Mouse (Mus musculus) myocyte (in vitro differentiated cells): ENCODE measurements around the gene Olfr1317. TPM values are rescaled to one million over a fixed set of nuclear protein-coding genes. Genes with fewer than 3 reads are reported as not detected.

ENCODE experiments used
- H3K27me3 ChIP-seq: one replicate; pipeline ENCODE4 v1.6.1; 2011; ENCODE audit not compliant: control insufficient read depth, insufficient read depth, insufficient read length
- H3K36me3 ChIP-seq: one replicate; pipeline ENCODE4 v1.6.1; 2011; ENCODE audit not compliant: control insufficient read depth, insufficient read depth
- H3K4me2 ChIP-seq: one replicate; pipeline ENCODE4 v1.6.1; 2011; ENCODE audit warnings: low read depth, control low read depth
- H3K4me3 ChIP-seq: one replicate; pipeline ENCODE4 v1.5.1; 2011; ENCODE audit warnings: mild to moderate bottlenecking, control low read depth, moderate library complexity
- H3K79me2 ChIP-seq: one replicate; pipeline ENCODE4 v1.6.1; 2011; ENCODE audit not compliant: control insufficient read depth, insufficient read depth
- H3ac ChIP-seq: one replicate; pipeline ENCODE4 v1.6.1; 2011; ENCODE audit not compliant: control insufficient read depth, insufficient read length
- CEBPB ChIP-seq: IDR thresholded peaks from 2 replicates; pipeline ENCODE4 v1.6.1; 2011; ENCODE audit warnings: mild to moderate bottlenecking, moderate library complexity; ENCODE audit not compliant: poor library complexity, insufficient read depth, severe bottlenecking
- E2F4 ChIP-seq: IDR thresholded peaks from one replicate; pipeline ENCODE4 v1.6.1; 2011; ENCODE audit warnings: mild to moderate bottlenecking, control low read depth, moderate library complexity; ENCODE audit not compliant: insufficient read depth
- MAX ChIP-seq: IDR thresholded peaks from one replicate; pipeline ENCODE4 v1.6.1; 2011; ENCODE audit warnings: low read depth, mild to moderate bottlenecking, control low read depth
- MYOD1 ChIP-seq, 3 experiments: IDR thresholded peaks; one replicate each; pipeline ENCODE4 v1.6.1; 2011; ENCODE audit warnings: control low read depth in 2 of 3, low read depth in 2 of 3, mild to moderate bottlenecking in 2 of 3, moderate library complexity in 1 of 3; ENCODE audit not compliant: insufficient read length in 2 of 3, control insufficient read depth in 1 of 3
- MYOG ChIP-seq, 3 experiments: IDR thresholded peaks; one replicate each; pipeline ENCODE4 v1.6.1; 2011; ENCODE audit warnings: control low read depth in 2 of 3, low read depth in 2 of 3, mild to moderate bottlenecking in 2 of 3; ENCODE audit not compliant: insufficient read length in 2 of 3, control insufficient read depth in 1 of 3, insufficient read depth in 1 of 3
- POLR2A ChIP-seq: IDR thresholded peaks from one replicate; pipeline ENCODE4 v1.6.1; 2011; ENCODE audit warnings: low read depth, mild to moderate bottlenecking, control low read depth, moderate library complexity; ENCODE audit not compliant: insufficient read length
- POLR2AphosphoS2 ChIP-seq: IDR thresholded peaks from one replicate; pipeline ENCODE4 v1.6.1; 2011; ENCODE audit warnings: low read depth, control low read depth; ENCODE audit not compliant: insufficient read length
- REST ChIP-seq: IDR thresholded peaks from one replicate; pipeline ENCODE4 v1.6.1; 2011; ENCODE audit warnings: mild to moderate bottlenecking, control low read depth, moderate library complexity; ENCODE audit not compliant: insufficient read depth, insufficient read length
- SRF ChIP-seq: IDR thresholded peaks from one replicate; pipeline ENCODE4 v1.6.1; 2011; ENCODE audit warnings: low read depth; ENCODE audit not compliant: control insufficient read depth, insufficient read length
- TCF12 ChIP-seq: IDR thresholded peaks from one replicate; pipeline ENCODE4 v1.6.1; 2011; ENCODE audit warnings: mild to moderate bottlenecking, control low read depth; ENCODE audit not compliant: poor library complexity, insufficient read depth, severe bottlenecking
- TCF3 ChIP-seq: IDR thresholded peaks from one replicate; pipeline ENCODE4 v1.6.1; 2011; ENCODE audit warnings: low read depth, control low read depth; ENCODE audit not compliant: insufficient read length
- USF1 ChIP-seq: IDR thresholded peaks from one replicate; pipeline ENCODE4 v1.6.1; 2011; ENCODE audit warnings: low read depth, mild to moderate bottlenecking, control low read depth, moderate library complexity
- polyA plus RNA-seq: library from polyadenylated mRNA; unstranded; fragments of >200 nt; fragmentation: generic; extraction: Trizol; gene quantifications from one replicate; pipeline ENCODE4 v1.2.1, GENCODE M21; 2012; ENCODE audit warnings: missing spikeins

Olfr1317 gene
- polyA plus RNA-seq = not detected

GRCm38 (mm10) chr2:112140029-112140428 is at the start of gene Olfr1317:
TSS of gene Olfr1317 (plus strand) at chr2:112140329.
- no peaks in the 10 kb centered on the region for H3K27me3 ChIP-seq
- no peak within 1 kb of the TSS for H3K4me2 ChIP-seq
- H3K36me3 ChIP-seq = no peaks in the 10 kb centered on the region
- H3K79me2 ChIP-seq = no peaks in the 10 kb centered on the region
- H3ac ChIP-seq = no peak within 1 kb of the TSS
- TF ChIP-seq TCF12 = no peak
- TF ChIP-seq USF1 = no peak
- TF ChIP-seq MYOG (IDR thresholded peaks at IDR 0.05; ENCODE audit: control insufficient read depth in 1 of 3, insufficient read depth in 1 of 3, insufficient read length in 2 of 3, low read depth in 2 of 3) = no peak
- TF ChIP-seq TCF3 = no peak
- no peak for TF ChIP-seq SRF
- no peak for TF ChIP-seq POLR2AphosphoS2
- no peak for TF ChIP-seq POLR2A
- TF ChIP-seq REST = no peak
- no peak for TF ChIP-seq MYOD1 (IDR thresholded peaks at IDR 0.05; ENCODE audit: control insufficient read depth in 1 of 3, insufficient read length in 2 of 3, low read depth in 2 of 3)
- TF ChIP-seq E2F4 = no peak
- no peak for TF ChIP-seq MAX
- TF ChIP-seq CEBPB = no peak
- no peak within 1 kb of the TSS for H3K4me3 ChIP-seq

- H3K4me3 ChIP-seq = no peak within 1 kb of the TSS
- no peak within 1 kb of the TSS for H3ac ChIP-seq
- no peaks in the 10 kb centered on the region for H3K79me2 ChIP-seq
- H3K36me3 ChIP-seq = no peaks in the 10 kb centered on the region
- no peaks in the 10 kb centered on the region for H3K27me3 ChIP-seq
- no peak within 1 kb of the TSS for H3K4me2 ChIP-seq
- no peak for TF ChIP-seq POLR2AphosphoS2
- TF ChIP-seq SRF = no peak
- no peak for TF ChIP-seq USF1
Measured at GRCm38 (mm10) chr2:112096681-112097080, 43.4 kb upstream of the Olfr1317 start, which contains the start of gene Olfr1314. TSS of gene Olfr1314 (minus strand) at chr2:112096781.

- Histone ChIP-seq H3ac (no peak within 1 kb of the TSS), H3K4me2 (no peak within 1 kb of the TSS), H3K36me3 (no peaks in the 10 kb centered on the region), H3K27me3 (no peaks in the 10 kb centered on the region), H3K4me3 (no peak within 1 kb of the TSS), H3K79me2 (no peaks in the 10 kb centered on the region)
- TF ChIP-seq TCF3 = no peak
- TF ChIP-seq MAX = no peak
- TF ChIP-seq CEBPB = no peak
- TF ChIP-seq TCF12 = no peak
- TF ChIP-seq E2F4 = no peak
- TF ChIP-seq USF1 = no peak
- TF ChIP-seq SRF = no peak
- no peak for TF ChIP-seq MYOG (IDR thresholded peaks at IDR 0.05; ENCODE audit: control insufficient read depth in 1 of 3, insufficient read depth in 1 of 3, insufficient read length in 2 of 3, low read depth in 2 of 3)
- no peak for TF ChIP-seq POLR2A
- no peak for TF ChIP-seq REST
- TF ChIP-seq MYOD1 (IDR thresholded peaks at IDR 0.05; ENCODE audit: control insufficient read depth in 1 of 3, insufficient read length in 2 of 3, low read depth in 2 of 3) = no peak
- no peak for TF ChIP-seq POLR2AphosphoS2
Measured at GRCm38 (mm10) chr2:112115340-112115739, 24.8 kb upstream of the Olfr1317 start, which contains the start of gene Olfr1315-ps1. TSS of gene Olfr1315-ps1 (minus strand) at chr2:112115440.

- Histone ChIP-seq H3K27me3 (no peaks in the 10 kb centered on the region), H3K4me2 (no peak within 1 kb of the TSS), H3K4me3 (no peak within 1 kb of the TSS), H3K36me3 (no peaks in the 10 kb centered on the region), H3K79me2 (no peaks in the 10 kb centered on the region), H3ac (no peak within 1 kb of the TSS)
- no peak for TF ChIP-seq POLR2AphosphoS2
- TF ChIP-seq MYOD1 (IDR thresholded peaks at IDR 0.05; ENCODE audit: control insufficient read depth in 1 of 3, insufficient read length in 2 of 3, low read depth in 2 of 3) = no peak
- no peak for TF ChIP-seq POLR2A
- no peak for TF ChIP-seq MYOG (IDR thresholded peaks at IDR 0.05; ENCODE audit: control insufficient read depth in 1 of 3, insufficient read depth in 1 of 3, insufficient read length in 2 of 3, low read depth in 2 of 3)
- no peak for TF ChIP-seq MAX
- no peak for TF ChIP-seq E2F4
- TF ChIP-seq SRF = no peak
- no peak for TF ChIP-seq TCF12
- TF ChIP-seq CEBPB = no peak
- no peak for TF ChIP-seq TCF3
- no peak for TF ChIP-seq USF1
- no peak for TF ChIP-seq REST
Measured at GRCm38 (mm10) chr2:112134877-112135276, 5.3 kb upstream of the Olfr1317 start, which contains the start of gene Olfr1316. TSS of gene Olfr1316 (minus strand) at chr2:112134977.

- H3ac ChIP-seq = no peak within 1 kb of the TSS
- no peak within 1 kb of the TSS for H3K4me2 ChIP-seq
- H3K4me3 ChIP-seq = no peak within 1 kb of the TSS
- H3K36me3 ChIP-seq = no peaks in the 10 kb centered on the region
- H3K79me2 ChIP-seq = no peaks in the 10 kb centered on the region
- H3K27me3 ChIP-seq = no peaks in the 10 kb centered on the region
- TF ChIP-seq USF1 = no peak
- no peak for TF ChIP-seq CEBPB
- no peak for TF ChIP-seq POLR2A
- no peak for TF ChIP-seq E2F4
- no peak for TF ChIP-seq SRF
- TF ChIP-seq POLR2AphosphoS2 = no peak
- no peak for TF ChIP-seq TCF3
- no peak for TF ChIP-seq REST
- TF ChIP-seq MYOG (IDR thresholded peaks at IDR 0.05; ENCODE audit: control insufficient read depth in 1 of 3, insufficient read depth in 1 of 3, insufficient read length in 2 of 3, low read depth in 2 of 3) = no peak
- no peak for TF ChIP-seq MAX
- TF ChIP-seq TCF12 = no peak
- no peak for TF ChIP-seq MYOD1 (IDR thresholded peaks at IDR 0.05; ENCODE audit: control insufficient read depth in 1 of 3, insufficient read length in 2 of 3, low read depth in 2 of 3)
Measured at GRCm38 (mm10) chr2:112153898-112154297, 13.8 kb downstream of the Olfr1317 start, which contains the start of gene Olfr1318. TSS of gene Olfr1318 (plus strand) at chr2:112154198.

Other genes with a start within 250 kb of the Olfr1317 start
- not detected for gene Olfr1306, start 224.1 kb upstream of the Olfr1317 start, polyA plus RNA-seq
- not detected for gene Olfr1307, start 190.9 kb upstream of the Olfr1317 start, polyA plus RNA-seq
- gene Olfr1308, start 175.4 kb upstream of the Olfr1317 start, polyA plus RNA-seq = not detected
- gene Olfr1309, start 150.0 kb upstream of the Olfr1317 start, polyA plus RNA-seq = not detected
- gene Olfr1310, start 127.6 kb upstream of the Olfr1317 start, polyA plus RNA-seq = not detected
- not detected for gene Olfr1311, start 115.9 kb upstream of the Olfr1317 start, polyA plus RNA-seq
- gene Olfr1312, start 90.1 kb upstream of the Olfr1317 start, polyA plus RNA-seq = not detected
- not detected for gene Olfr1313, start 62.5 kb upstream of the Olfr1317 start, polyA plus RNA-seq
- gene Olfr1314, start 43.5 kb upstream of the Olfr1317 start, polyA plus RNA-seq = not detected
- not detected for gene Olfr1315-ps1, start 24.9 kb upstream of the Olfr1317 start, polyA plus RNA-seq
- gene Olfr1316, start 5.4 kb upstream of the Olfr1317 start, polyA plus RNA-seq = not detected
- not detected for gene Olfr1318, start 13.9 kb downstream of the Olfr1317 start, polyA plus RNA-seq
- gene Lpcat4, start 99.1 kb downstream of the Olfr1317 start, polyA plus RNA-seq = 32.8 TPM
- not detected for gene Nutm1, start 119.0 kb downstream of the Olfr1317 start, polyA plus RNA-seq
- 129 TPM for gene Nop10, start 121.6 kb downstream of the Olfr1317 start, polyA plus RNA-seq
- 7.0 TPM for gene Slc12a6, start 125.5 kb downstream of the Olfr1317 start, polyA plus RNA-seq
- not detected for gene Gm21985, start 126.0 kb downstream of the Olfr1317 start, polyA plus RNA-seq
- gene Emc4, start 227.7 kb downstream of the Olfr1317 start, polyA plus RNA-seq = 184 TPM
- gene Katnbl1, start 238.9 kb downstream of the Olfr1317 start, polyA plus RNA-seq = 9.0 TPM